Mouse (Mus musculus) CD4-positive, CD25-positive, alpha-beta regulatory T cell (primary cell): ENCODE results near the gene Prss42. TPM values are rescaled to one million over a fixed set of nuclear protein-coding genes. Genes with fewer than 3 reads are reported as not detected.

Source experiments
- polyA plus RNA-seq: library from polyadenylated mRNA; unstranded; fragments of 100-300 nt; shearing (Covaris generic); gene quantifications from one replicate; pipeline ENCODE4 v1.2.1, GENCODE M21; 2017

Prss42 gene
- polyA plus RNA-seq, result 0.11 TPM

GRCm38 (mm10) chr9:110797866-110798265 is at the start of gene Prss42:
TSS of gene Prss42 (plus strand) at chr9:110798166.

DNA sequence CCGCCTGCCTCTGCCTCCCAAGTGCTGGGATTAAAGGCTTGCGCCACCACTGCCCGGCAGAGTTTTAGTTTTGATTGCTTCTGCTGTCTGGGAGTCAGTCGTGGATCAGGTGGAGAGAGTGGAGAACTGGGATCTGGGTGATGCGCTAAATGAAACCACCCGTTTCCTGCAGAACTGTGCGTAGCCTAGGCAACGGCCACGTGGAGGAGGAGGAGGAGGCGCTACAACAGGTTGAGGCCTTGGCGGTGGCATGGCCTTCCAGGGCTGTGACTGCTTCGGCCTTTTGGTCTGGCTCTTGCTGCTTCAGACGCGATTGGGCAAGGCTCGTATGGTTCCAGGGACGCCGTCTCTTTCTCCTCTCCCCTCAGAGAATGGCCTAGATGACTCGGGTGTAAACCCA is 15.8 kb downstream of the Prss42 start, which contains the start of gene Prss44:
Gene Prss44 (plus strand): TSS at position 206 of the 400 bp plus-strand sequence.

GRCm38 (mm10) chr9:110826390-110826789 is 28.4 kb downstream of the Prss42 start, which contains the start of gene Prss43:
TSS of gene Prss43 (plus strand) at chr9:110826690.

DNA sequence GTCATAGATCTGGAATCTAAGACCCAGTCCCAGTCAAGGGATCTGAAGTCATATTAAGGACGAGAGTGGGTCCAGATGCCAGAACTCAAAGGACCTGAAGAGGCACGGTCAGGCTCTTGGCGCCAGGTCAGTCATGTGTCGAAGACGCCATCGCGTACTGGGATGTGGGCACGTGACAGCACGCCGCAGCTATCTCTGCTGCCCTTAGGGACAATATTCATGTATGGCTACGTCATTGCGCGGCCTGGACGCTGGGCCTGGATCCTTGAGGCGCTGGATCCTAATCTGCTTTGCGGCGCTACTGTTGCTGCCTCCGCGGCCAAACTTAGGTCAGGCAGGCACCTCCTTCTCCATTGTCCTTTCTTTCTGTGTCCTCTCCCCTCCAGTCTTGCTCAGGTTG is 36.4 kb downstream of the Prss42 start, which contains the start of gene Prss45:
Gene Prss45 (plus strand): TSS at position 178 of the 400 bp plus-strand sequence.

GRCm38 (mm10) chr9:110844206-110844605 is 46.2 kb downstream of the Prss42 start, which contains the start of gene Prss46:
TSS of gene Prss46 (plus strand) at chr9:110844506.

Other genes starting within 250 kb of the Prss42 start
- 1.9 TPM for gene Nradd, start 173.7 kb upstream of the Prss42 start, polyA plus RNA-seq
- 48.9 TPM for gene Nbeal2, start 144.0 kb upstream of the Prss42 start, polyA plus RNA-seq
- gene Ccdc12, start 141.7 kb upstream of the Prss42 start, polyA plus RNA-seq, result 271 TPM
- not detected for gene Myl3, start 56.3 kb upstream of the Prss42 start, polyA plus RNA-seq
- gene Pth1r, start 51.0 kb upstream of the Prss42 start, polyA plus RNA-seq, result not detected
- gene Prss44, start 15.8 kb downstream of the Prss42 start, polyA plus RNA-seq, result not detected
- gene Prss43, start 28.5 kb downstream of the Prss42 start, polyA plus RNA-seq, result not detected
- not detected for gene Prss45, start 36.4 kb downstream of the Prss42 start, polyA plus RNA-seq
- gene Prss46, start 46.3 kb downstream of the Prss42 start, polyA plus RNA-seq, result not detected
- not detected for gene Prss50, start 59.8 kb downstream of the Prss42 start, polyA plus RNA-seq
- gene Als2cl, start 81.7 kb downstream of the Prss42 start, polyA plus RNA-seq, result 36.7 TPM
- 11.3 TPM for gene Tmie, start 81.9 kb downstream of the Prss42 start, polyA plus RNA-seq
- 0.89 TPM for gene Fam240a, start 118.7 kb downstream of the Prss42 start, polyA plus RNA-seq
- gene Tdgf1, start 148.0 kb downstream of the Prss42 start, polyA plus RNA-seq, result 2.3 TPM
- gene Lrrc2, start 153.4 kb downstream of the Prss42 start, polyA plus RNA-seq, result 0.07 TPM
- gene Rtp3, start 192.4 kb downstream of the Prss42 start, polyA plus RNA-seq, result not detected
- gene Ltf, start 221.1 kb downstream of the Prss42 start, polyA plus RNA-seq, result not detected